Mouse (Mus musculus) urinary bladder, adult 2 months (tissue): ENCODE measurements around the gene Zbtb4. TPM values are rescaled to one million over a fixed set of nuclear protein-coding genes. Genes with fewer than 3 reads are reported as not detected.
"Not testable (repeated sequence)": the region's sequence is repeated elsewhere in the genome, so short reads cannot be mapped to it uniquely, and the experiment has no call there.

Source experiments
- DNase-seq: peaks from one replicate; pipeline ENCODE4 v3.0.0; 2022; ENCODE audit warnings: low spot score
- polyA plus RNA-seq: library from polyadenylated mRNA; depleted of rRNA; stranded (reverse); fragments of >200 nt; gene quantifications from 2 replicates; pipeline ENCODE4 v1.2.3, GENCODE M21; 2012; rRNA removed

Gene Zbtb4
- polyA plus RNA-seq, result 35.6 and 46.1 TPM in 2 replicates

DNA sequence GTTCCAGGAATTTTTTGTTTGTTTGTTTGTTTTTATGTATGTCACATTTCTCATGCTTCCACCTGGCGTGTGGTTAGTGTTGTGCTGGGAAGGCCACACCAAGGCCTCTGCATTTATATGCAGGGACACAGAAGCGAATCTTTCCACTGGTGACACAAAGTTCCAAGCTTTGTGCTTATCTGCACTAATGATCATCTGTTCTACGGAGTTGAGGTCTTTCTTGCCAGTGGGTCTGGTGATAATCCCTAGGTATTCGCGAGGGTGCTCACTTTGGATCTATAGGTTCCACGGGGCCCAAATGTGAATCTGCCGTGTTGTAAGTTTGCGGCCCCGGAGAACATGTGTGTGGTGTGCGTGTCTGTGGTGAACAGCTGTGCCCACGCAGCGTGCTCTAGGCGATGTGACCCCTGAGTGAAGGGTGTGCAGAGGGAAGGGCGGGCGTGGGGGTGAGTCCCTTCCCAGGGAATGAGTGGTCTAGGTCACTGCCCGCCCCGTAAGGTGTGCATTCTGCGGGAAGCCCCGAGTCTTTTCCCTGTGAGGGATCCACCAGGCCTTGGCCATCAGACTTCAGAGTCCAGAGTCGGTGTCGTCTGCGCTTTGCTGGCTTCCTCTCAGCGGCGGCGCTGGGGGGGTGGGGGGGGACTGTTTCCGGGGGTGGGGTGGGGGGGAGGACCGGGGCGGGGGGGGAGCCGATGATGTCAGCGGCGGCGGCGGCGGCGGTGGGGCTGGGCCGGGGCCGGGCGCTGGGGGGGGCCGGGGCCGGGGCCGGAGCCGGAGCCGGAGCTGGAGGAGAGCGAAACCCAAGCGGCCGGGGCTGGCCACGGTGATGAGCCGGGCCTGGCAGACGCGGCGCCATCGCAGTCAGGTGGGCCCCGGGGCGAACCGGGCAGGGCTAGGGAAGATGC lies at the start of gene Zbtb4:
Gene Zbtb4 (plus strand): TSS at position 692 of the 905 bp plus-strand sequence.
- no peak for DNase-seq

DNA sequence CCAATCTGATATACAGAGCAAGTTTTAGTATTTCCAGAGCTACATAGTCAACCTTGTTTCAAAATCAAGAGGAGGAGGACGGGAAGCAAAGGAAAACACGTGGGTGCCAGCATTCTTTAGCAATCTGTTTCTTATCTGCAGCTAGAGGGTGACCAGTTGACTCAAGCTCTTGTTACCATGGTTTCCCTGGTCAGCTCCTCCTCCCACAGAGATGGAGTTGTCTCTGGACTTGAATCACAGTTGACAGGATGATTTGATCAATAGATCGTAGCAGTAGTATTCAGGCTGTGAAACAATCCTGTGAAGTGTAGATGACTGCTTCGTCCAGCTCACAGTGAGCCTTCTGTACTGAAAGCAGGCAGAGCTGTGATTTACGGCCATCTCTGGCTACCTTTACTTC lies 49.8 kb upstream of the Zbtb4 start:
- no peak for DNase-seq

DNA sequence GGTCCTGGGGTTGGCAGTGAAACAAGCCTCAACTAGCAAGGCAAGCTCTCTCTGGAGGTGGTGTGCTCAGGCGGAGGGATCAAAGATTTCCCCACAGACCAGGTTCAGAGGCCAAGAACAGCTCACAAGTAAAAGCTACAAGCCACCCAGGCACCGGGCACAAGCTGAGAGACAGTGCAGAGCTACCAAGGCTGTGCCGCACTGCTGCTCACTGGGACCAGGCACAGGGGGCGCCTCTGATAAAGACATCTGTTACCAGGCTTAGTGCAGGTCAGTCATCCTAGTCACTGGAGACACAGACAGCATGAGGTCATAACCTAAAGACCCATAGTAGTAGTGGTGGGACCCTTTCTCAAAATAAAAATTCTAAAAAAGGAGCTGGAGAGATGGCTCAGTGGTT lies 48.8 kb upstream of the Zbtb4 start:
- DNase-seq, result no peak

DNA sequence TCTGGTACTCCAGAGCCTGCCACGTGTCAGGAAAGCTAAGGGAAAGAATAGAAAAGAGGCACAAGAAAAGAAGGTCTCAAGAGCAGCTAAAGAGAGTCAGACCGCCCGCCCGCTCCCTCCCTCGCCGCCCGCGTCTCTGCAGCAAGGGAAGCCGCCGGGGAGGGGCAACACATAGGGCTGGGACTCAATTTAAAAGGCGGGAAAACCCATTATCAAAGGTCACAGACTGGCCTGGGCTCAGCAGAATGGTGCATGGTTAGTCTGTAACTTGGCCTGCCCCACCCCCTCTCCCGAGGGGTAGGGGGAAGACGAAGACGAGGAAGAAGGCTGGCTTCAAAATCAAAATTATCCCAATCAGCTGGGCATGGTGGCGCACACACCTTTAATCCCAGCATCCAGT lies 47.1 kb upstream of the Zbtb4 start:
- DNase-seq, result no peak

DNA sequence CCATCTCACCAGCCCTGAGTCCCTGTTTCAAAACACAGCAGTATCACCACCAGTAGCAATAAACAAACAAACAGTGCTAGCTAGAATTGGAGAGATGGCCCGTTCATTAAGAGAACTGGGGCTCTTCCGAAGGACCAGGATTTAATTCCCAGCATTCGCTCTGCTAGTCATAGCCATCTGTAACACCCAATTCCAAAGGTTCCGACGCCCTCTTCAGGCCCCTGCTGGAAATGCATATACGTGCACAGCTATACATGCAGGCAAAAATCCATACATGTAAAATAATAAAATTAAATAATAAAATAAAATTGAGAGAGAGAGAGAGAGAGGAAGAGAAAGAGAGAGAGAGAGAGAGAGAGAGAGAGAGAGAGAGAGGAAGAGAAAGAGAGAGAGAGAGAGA lies 46.3 kb upstream of the Zbtb4 start:
- no peak for DNase-seq

GRCm38 (mm10) chr11:69720852-69721251 lies 44.9 kb upstream of the Zbtb4 start:
- DNase-seq, result no peak

DNA sequence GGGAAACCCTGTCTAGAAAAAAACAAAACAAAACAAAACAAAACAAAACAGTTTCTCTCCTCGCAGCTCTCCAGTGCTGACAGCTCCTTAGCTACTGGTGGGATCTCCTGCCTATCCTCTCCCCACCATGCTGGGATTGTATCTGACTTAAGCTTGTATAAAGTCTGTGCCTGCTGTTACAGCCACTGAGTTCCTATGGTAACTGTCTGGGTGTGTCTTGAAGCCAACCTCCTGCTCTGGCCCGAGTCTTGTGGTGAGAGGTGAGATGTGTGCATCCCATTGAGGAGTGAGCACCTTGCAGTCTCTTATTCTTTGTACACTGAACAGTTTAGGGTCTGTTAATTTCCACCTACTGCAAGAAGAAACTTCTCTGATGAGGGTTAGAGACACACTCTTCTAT lies 42.6 kb upstream of the Zbtb4 start:
- DNase-seq, result no peak

- no peak for DNase-seq
Measured at GRCm38 (mm10) chr11:69725951-69726350, 39.8 kb upstream of the Zbtb4 start.

GRCm38 (mm10) chr11:69729063-69729462 lies 36.6 kb upstream of the Zbtb4 start:
- no peak for DNase-seq

GRCm38 (mm10) chr11:69731408-69731807 lies 34.3 kb upstream of the Zbtb4 start:
- DNase-seq, result not testable (repeated sequence)

DNA sequence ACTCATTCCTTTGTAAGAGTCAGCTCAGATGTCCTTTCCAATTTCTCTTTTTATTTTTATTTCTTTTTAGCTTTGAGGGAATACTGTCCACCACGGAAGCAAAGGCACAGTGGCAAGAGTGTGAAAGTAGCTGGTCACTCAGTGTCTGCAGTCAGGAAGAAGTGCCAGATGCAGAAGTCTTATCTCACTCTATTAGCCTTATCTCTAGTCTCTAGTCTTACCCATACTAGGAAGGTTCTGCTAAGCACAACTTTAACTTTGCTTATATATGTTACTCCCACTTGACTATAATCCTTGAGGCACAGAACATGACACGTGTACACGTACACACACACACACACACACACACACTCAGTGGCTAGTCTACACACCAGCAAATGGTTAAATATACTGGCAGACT lies 14.1 kb upstream of the Zbtb4 start:
- no peak for DNase-seq

DNA sequence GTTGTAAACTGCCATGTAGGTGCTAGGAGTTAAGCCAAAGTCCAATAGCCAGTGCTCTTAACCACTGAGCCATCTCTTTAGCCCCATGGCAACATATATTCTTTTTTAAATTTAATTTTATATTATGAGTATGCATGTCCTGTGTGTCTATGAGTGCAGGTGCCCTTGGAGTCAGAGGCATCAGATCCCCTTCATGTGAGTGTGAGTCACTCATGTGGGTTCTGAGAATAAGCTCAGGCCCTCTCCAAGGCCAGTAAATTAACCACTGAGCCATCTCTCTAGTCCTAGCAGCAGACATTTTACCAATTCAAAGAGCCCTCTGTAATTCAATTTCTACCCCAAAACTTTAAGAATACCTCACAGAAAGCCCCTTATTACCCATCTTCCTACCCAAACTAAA lies 13.0 kb upstream of the Zbtb4 start:
- no peak for DNase-seq

DNA sequence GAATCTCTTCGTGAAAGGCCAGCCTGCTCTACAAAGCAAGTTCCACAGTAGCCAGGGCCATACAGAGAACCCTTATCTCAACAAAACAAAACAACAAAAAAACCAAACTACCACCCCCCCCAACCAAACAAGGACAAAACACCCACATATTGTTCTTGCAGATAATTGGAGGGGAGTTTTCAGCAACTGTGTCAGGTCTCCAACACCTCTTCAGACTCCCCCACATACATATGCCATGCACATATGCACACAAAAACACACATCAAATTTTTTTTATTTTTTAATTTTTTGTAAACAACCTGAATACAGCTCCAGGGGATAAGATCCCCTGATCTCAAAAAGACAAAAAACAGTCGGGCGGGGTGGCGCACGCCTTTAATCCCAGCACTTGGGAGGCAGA lies 11.5 kb upstream of the Zbtb4 start:
- DNase-seq, result no peak

DNA sequence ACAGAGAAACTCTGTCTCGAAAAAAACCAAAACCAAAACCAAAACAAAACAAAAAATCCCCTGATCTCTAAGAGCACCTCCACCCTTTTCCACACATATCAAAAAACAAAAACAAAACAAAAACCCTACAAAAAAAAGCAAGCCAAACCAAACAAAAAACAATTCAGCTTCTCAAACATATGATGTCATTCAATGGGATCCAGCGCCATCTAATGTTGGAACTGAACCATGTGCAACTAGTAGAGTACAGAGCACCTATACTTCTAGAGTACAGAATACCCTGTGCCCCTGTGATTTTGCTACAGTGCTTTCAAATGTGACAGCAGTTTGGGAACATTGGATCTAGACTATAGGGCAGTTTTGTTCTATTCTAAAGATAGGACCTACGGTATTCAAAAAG lies 11.0 kb upstream of the Zbtb4 start:
- no peak for DNase-seq

GRCm38 (mm10) chr11:69757303-69758089 lies 8.2 kb upstream of the Zbtb4 start:
- DNase-seq, result no peak

GRCm38 (mm10) chr11:69758090-69758456 lies 7.6 kb upstream of the Zbtb4 start:
- DNase-seq, result peak; percentile 100

DNA sequence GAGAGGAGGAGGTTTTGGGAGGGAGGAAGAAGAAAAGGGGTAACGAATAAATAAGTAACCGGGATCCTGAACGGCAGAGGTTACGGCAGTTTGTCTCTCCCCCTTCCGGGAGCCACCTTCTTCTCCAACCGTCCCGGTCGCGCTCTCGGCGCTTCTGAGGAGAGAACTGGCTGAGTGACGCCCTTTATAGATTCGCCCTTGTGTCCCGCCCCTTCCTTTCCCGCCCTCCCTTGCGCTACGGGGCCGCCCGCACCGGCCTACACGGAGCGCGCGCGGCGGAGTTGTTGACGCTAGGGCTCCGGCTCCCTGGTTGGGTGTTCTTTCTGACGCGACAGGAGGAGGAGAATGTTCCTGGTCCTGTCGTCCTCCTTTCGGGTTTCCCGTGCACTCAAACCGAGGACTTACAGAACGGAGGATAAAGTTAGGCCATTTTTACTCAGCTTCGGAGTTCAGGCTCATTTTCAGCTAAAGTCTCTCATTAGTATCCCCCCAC lies 7.2 kb upstream of the Zbtb4 start, which contains the start of gene Polr2a:
Gene Polr2a (minus strand): TSS at position 160 of the 493 bp plus-strand sequence.
- peak; percentile 99 for DNase-seq

DNA sequence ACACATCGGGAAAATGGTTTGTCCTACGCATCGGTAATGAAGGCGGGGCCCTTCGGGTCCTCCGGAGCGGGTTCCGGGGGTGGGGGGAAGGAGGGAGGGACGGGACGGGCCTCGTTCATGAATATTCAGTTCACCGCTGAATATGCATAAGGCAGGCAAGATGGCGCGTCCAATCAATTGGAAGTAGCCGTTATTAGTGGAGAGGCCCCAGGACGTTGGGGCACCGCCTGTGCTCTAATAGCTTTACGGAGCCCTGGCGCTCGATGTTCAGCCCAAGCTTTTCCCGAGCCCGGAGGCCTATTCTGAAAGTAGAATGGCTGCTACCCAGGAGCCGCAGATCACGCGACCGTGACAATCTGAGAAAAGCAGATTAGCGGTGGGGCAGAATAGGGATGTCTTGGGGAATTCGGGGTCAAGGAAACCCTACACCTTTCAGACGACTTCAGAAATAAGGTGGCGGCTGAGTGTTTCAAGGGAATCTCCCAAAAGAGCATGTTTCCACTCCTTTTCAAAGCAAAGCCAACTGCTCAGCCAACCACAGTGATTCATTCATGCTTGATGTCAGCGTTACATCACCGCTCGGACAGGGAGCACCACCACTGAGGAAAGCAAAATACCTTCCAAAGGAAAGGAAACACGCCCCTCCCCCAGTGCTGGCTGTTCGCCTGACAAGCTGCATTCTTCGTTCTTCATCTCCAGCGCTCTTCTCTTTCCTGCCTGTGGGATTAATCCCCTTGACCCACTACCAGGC lies 6.6 kb upstream of the Zbtb4 start:
- peak; percentile 74 for DNase-seq

DNA sequence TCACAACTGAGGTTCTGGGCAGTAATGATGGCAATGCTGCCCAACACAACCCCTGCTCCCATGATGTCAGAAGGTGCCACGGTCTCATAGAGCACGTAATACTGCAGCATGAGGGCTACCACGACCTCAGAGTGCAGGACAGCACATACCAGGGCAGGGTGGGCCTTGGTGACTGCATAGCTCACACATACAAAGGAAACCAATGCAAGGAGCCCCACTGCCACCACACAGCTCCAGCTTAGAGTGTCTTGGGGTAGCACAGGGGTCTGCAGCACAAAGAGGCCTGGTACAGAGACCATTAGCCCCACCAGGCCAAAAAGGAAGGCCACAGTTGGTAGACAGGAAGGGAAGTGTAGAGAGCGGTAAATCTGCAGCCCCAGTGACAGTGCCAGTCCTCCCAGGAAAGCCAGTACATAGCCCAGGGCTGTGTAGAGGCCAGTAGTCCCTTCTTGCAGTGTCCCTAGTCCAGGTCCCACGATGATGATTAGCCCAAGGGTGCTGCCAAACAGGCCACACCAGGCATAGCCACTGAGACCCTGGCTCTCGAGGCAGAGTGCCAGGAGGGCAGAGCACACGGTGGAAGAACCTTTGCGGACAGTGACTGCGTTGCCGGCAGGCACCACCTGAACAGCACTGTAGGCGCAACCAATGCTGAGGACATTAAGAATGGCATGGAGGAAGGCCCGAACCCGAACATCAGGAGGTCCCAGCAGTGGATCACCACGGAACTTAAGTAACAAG lies 5.4 kb upstream of the Zbtb4 start:
- DNase-seq, result no peak

DNA sequence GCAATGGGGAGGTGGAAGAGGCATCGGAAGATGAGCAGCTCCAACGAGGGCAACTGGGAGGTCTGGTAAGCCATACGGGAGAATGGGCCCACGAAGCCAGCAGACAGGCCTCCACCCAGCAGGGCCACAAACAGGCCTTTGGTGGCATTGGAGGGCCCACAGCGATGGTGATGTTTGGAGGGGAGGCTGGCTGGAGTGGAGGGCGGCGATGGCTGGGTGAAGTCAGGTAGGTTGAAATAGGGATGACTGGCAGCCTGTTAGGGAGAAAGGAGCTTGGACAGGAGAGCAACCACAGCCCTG lies 4.9 kb upstream of the Zbtb4 start:
- DNase-seq, result no peak

- no peak for DNase-seq
Measured at GRCm38 (mm10) chr11:69761868-69762267, 3.8 kb upstream of the Zbtb4 start, which contains the start of gene Slc35g3. Gene Slc35g3 (minus strand): TSS chr11:69761968.
